Mouse (Mus musculus): Measurements from ENCODE around the gene Frzb. TPM values are rescaled to one million over a fixed set of nuclear protein-coding genes. Genes with fewer than 3 reads are reported as not detected.

Gene Frzb
- polyA plus RNA-seq (2014; fragmentation: Illumina TruSeq; extraction: RNeasy Lipid Tissue Mini Kit (QIAGEN cat#74804); ENCODE audit: insufficient read depth, low read depth, low replicate concordance): 0.11 TPM

DNA sequence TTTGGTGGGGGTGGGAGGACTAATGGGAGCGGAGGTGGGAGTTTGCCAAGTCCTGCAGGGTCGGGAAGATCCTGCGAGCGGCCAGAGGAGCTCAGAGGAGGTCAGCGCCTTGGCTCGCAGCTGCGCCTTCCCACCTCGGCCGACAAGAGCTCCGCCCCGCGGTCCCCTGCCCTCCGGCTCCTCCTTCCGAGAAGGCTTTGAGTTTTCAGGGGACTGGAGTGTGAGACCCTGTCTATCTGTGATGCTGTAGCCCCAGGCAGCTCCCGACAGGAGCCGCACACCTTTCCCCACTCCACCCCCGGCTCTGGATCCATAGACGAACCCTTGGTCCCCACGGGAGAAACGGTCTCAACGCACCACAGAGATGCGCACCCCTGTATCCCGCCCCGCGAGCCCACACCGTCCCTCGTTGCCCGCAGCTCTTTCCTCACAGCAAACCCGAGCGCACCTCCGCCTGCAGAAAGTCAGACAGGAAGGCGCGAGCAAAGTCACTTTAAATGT is at the start of gene Frzb:
Frzb (minus strand) TSS at position 335 of the 501 bp plus-strand sequence.

Other genes starting within 250 kb of the Frzb start
- gene Prdx6b, start 155.2 kb downstream of the Frzb start, polyA plus RNA-seq (2014; fragmentation: Illumina TruSeq; extraction: RNeasy Lipid Tissue Mini Kit (QIAGEN cat#74804); ENCODE audit: insufficient read depth, low read depth, low replicate concordance): not detected
- 36.2 TPM for gene Dnajc10, start 132.2 kb downstream of the Frzb start, polyA plus RNA-seq (2014; fragmentation: Illumina TruSeq; extraction: RNeasy Lipid Tissue Mini Kit (QIAGEN cat#74804); ENCODE audit: insufficient read depth, low read depth, low replicate concordance)
- 42.1 TPM for gene Nckap1, start 133.8 kb upstream of the Frzb start, polyA plus RNA-seq (2014; fragmentation: Illumina TruSeq; extraction: RNeasy Lipid Tissue Mini Kit (QIAGEN cat#74804); ENCODE audit: insufficient read depth, low read depth, low replicate concordance)
- 7.6 TPM for gene Dusp19, start 169.4 kb upstream of the Frzb start, polyA plus RNA-seq (2014; fragmentation: Illumina TruSeq; extraction: RNeasy Lipid Tissue Mini Kit (QIAGEN cat#74804); ENCODE audit: insufficient read depth, low read depth, low replicate concordance)
- gene Nup35, start 169.6 kb upstream of the Frzb start, polyA plus RNA-seq (2014; fragmentation: Illumina TruSeq; extraction: RNeasy Lipid Tissue Mini Kit (QIAGEN cat#74804); ENCODE audit: insufficient read depth, low read depth, low replicate concordance): 15.9 TPM

Measured in lung, adult 10 weeks (tissue).